Mouse (Mus musculus) midbrain, embryonic 10.5 days (tissue): ENCODE results near the gene Atp6v1fnb. TPM values are rescaled to one million over a fixed set of nuclear protein-coding genes. Genes with fewer than 3 reads are reported as not detected.

Source experiments
- DNase-seq: peaks from one replicate; pipeline ENCODE4 v3.0.0-alpha.2; 2017; ENCODE audit warnings: low spot score
- H3K27ac ChIP-seq: fragments of 300-500 bp; sonication (generic); replicated peaks from 2 replicates; pipeline ENCODE4 v1.5.1; 2016; ENCODE audit warnings: mild to moderate bottlenecking
- H3K27me3 ChIP-seq: fragments of 300-500 bp; sonication (generic); 2 replicates; pipeline ENCODE4 v1.6.1; 2016; ENCODE audit warnings: low read depth, mild to moderate bottlenecking; ENCODE audit not compliant: poor library complexity, severe bottlenecking
- H3K36me3 ChIP-seq: fragments of 300-500 bp; sonication (generic); 2 replicates; pipeline ENCODE4 v1.6.1; 2016; ENCODE audit warnings: mild to moderate bottlenecking, moderate library complexity
- H3K4me1 ChIP-seq: fragments of 300-500 bp; sonication (generic); 2 replicates; pipeline ENCODE4 v1.6.1; 2016
- H3K4me3 ChIP-seq: fragments of 300-500 bp; sonication (generic); 2 replicates; pipeline ENCODE4 v1.5.1; 2016; ENCODE audit warnings: mild to moderate bottlenecking, moderate library complexity
- H3K9me3 ChIP-seq: fragments of 300-500 bp; sonication (generic); replicated peaks from 2 replicates; pipeline ENCODE4 v1.6.1; 2016; ENCODE audit warnings: mild to moderate bottlenecking
- WGBS: fragments of 180-500 bp; shearing (Covaris S2); methylation state at CpG from one replicate; pipeline ENCODE4 v1.1.7; 2016; 5-methylcytosine and 5-hydroxymethylcytosine counted together
- polyA plus RNA-seq: library from polyadenylated mRNA; unstranded; fragments of >200 nt; fragmentation: Nextera tagmentation; extraction: Ambion mirVana; gene quantifications from 2 replicates; pipeline ENCODE4 v1.2.1, GENCODE M21; 2016

Gene Atp6v1fnb
- polyA plus RNA-seq, 1 experiment from 2014 or later: not detected

GRCm38 (mm10) chr6:29435940-29436451 is 35.2 kb upstream of the Atp6v1fnb start:
- Histone ChIP-seq H3K27ac (peak overlapping the region; percentile 78), H3K4me1 (peaks cover 54% of the 10 kb centered on the region), H3K36me3 (no peaks in the 10 kb centered on the region), H3K9me3 (no peaks in the 10 kb centered on the region), H3K27me3 (peaks cover 52% of the 10 kb centered on the region), H3K4me3 (peak overlapping the region; percentile 58)
- DNase-seq: peak; percentile 54
- 4% methylated on average over 6 of the region's 6 CpGs for WGBS

- DNase-seq: no peak
- H3K4me1 ChIP-seq: peaks cover 54% of the 10 kb centered on the region
- H3K36me3 ChIP-seq: no peaks in the 10 kb centered on the region
- peaks cover 47% of the 10 kb centered on the region for H3K27me3 ChIP-seq
- peak overlapping the region; percentile 58 for H3K4me3 ChIP-seq
- H3K9me3 ChIP-seq: no peaks in the 10 kb centered on the region
- 3% methylated on average over 11 of the region's 11 CpGs for whole genome bisulfite sequencing
- peak overlapping the region; percentile 78 for H3K27ac ChIP-seq
These were observed 34.7 kb upstream of the Atp6v1fnb start for GRCm38 (mm10) chr6:29436461-29436934.

GRCm38 (mm10) chr6:29439251-29439650 is 32.0 kb upstream of the Atp6v1fnb start:
- no peaks in the 10 kb centered on the region for H3K36me3 ChIP-seq
- DNase-seq: no peak
- no peak overlapping the region for H3K4me3 ChIP-seq
- 75% methylated on average over 4 of the region's 4 CpGs for WGBS
- no peak overlapping the region; the same call in 1 of the 2 replicates for H3K27ac ChIP-seq
- peaks cover 20% of the 10 kb centered on the region for H3K27me3 ChIP-seq
- H3K9me3 ChIP-seq: no peaks in the 10 kb centered on the region
- H3K4me1 ChIP-seq: peaks cover 34% of the 10 kb centered on the region

- H3K9me3 ChIP-seq: no peaks in the 10 kb centered on the region
- H3K36me3 ChIP-seq: no peaks in the 10 kb centered on the region
- H3K27me3 ChIP-seq: peaks cover 14% of the 10 kb centered on the region
- no peak overlapping the region for H3K27ac ChIP-seq
- DNase-seq: no peak
- H3K4me3 ChIP-seq: no peak overlapping the region
- peaks cover 29% of the 10 kb centered on the region for H3K4me1 ChIP-seq
- WGBS: 95% methylated on average over 6 of the region's 6 CpGs
These were observed 31.4 kb upstream of the Atp6v1fnb start for GRCm38 (mm10) chr6:29439789-29440188.

- no peaks in the 10 kb centered on the region for H3K4me1 ChIP-seq
- peaks cover 11% of the 10 kb centered on the region for H3K36me3 ChIP-seq
- no peaks in the 10 kb centered on the region for H3K27me3 ChIP-seq
- WGBS: 73% methylated on average over 11 of the region's 11 CpGs
- no peak overlapping the region for H3K4me3 ChIP-seq
- DNase-seq: peak; percentile 53
- no peaks in the 10 kb centered on the region for H3K9me3 ChIP-seq
- H3K27ac ChIP-seq: no peak overlapping the region
These were observed 26.5 kb upstream of the Atp6v1fnb start for GRCm38 (mm10) chr6:29444773-29445172.

GRCm38 (mm10) chr6:29445354-29445753 is 25.9 kb upstream of the Atp6v1fnb start:
- no peaks in the 10 kb centered on the region for H3K9me3 ChIP-seq
- no peak overlapping the region for H3K4me3 ChIP-seq
- no peak for DNase-seq
- no peaks in the 10 kb centered on the region for H3K27me3 ChIP-seq
- peaks cover 11% of the 10 kb centered on the region for H3K36me3 ChIP-seq
- no peaks in the 10 kb centered on the region for H3K4me1 ChIP-seq
- H3K27ac ChIP-seq: no peak overlapping the region
- WGBS: 93% methylated on average over 7 of the region's 7 CpGs

- no peaks in the 10 kb centered on the region for H3K27me3 ChIP-seq
- WGBS: 29% methylated on average over 4 of the region's 4 CpGs
- H3K27ac ChIP-seq: no peak overlapping the region
- no peak overlapping the region for H3K4me3 ChIP-seq
- H3K36me3 ChIP-seq: peaks cover 13% of the 10 kb centered on the region
- H3K9me3 ChIP-seq: no peaks in the 10 kb centered on the region
- no peak for DNase-seq
- H3K4me1 ChIP-seq: no peaks in the 10 kb centered on the region
These were observed 21.4 kb upstream of the Atp6v1fnb start for GRCm38 (mm10) chr6:29449858-29450257.

GRCm38 (mm10) chr6:29450667-29451066 is 20.6 kb upstream of the Atp6v1fnb start:
- Histone ChIP-seq H3K4me1 (no peaks in the 10 kb centered on the region), H3K27me3 (no peaks in the 10 kb centered on the region), H3K4me3 (no peak overlapping the region), H3K36me3 (peaks cover 13% of the 10 kb centered on the region), H3K9me3 (no peaks in the 10 kb centered on the region), H3K27ac (no peak overlapping the region)
- 95% methylated on average over 6 of the region's 6 CpGs for WGBS
- DNase-seq: no peak

- DNase-seq: no peak
- H3K4me3 ChIP-seq: no peak overlapping the region
- H3K27ac ChIP-seq: no peak overlapping the region
- H3K4me1 ChIP-seq: no peaks in the 10 kb centered on the region
- WGBS: 72% methylated on average over 7 of the region's 7 CpGs
- H3K36me3 ChIP-seq: no peaks in the 10 kb centered on the region
- H3K9me3 ChIP-seq: no peaks in the 10 kb centered on the region
- no peaks in the 10 kb centered on the region for H3K27me3 ChIP-seq
These were observed 9.7 kb upstream of the Atp6v1fnb start for GRCm38 (mm10) chr6:29461502-29461901.

GRCm38 (mm10) chr6:29463388-29463787 is 7.8 kb upstream of the Atp6v1fnb start:
- 83% methylated on average over 3 of the region's 3 CpGs for WGBS
- DNase-seq: no peak
- H3K4me3 ChIP-seq: no peak overlapping the region

GRCm38 (mm10) chr6:29467583-29468354 is 3.5 kb upstream of the Atp6v1fnb start, which contains the start of gene Atp6v1f:
Gene Atp6v1f, plus strand, starts transcription at chr6:29467718.
- peaks cover 13% of the 10 kb centered on the region for H3K4me1 ChIP-seq
- WGBS: under 1% methylated on average over 39 of the region's 39 CpGs
- peak within 1 kb of the TSS; percentile 74 for H3K27ac ChIP-seq
- peak; percentile 95 for DNase-seq
- H3K4me3 ChIP-seq: peak within 1 kb of the TSS; percentile 69
- no peaks in the 10 kb centered on the region for H3K9me3 ChIP-seq
- H3K27me3 ChIP-seq: peaks cover 2% of the 10 kb centered on the region; the same call in 1 of the 2 replicates
- peaks cover 23% of the 10 kb centered on the region for H3K36me3 ChIP-seq

More at GRCm38 (mm10) chr6:29463388-29463787, 7.8 kb upstream of the Atp6v1fnb start:
- Histone ChIP-seq H3K27me3 (no peaks in the 10 kb centered on the region), H3K36me3 (no peaks in the 10 kb centered on the region), H3K4me1 (peaks cover 6% of the 10 kb centered on the region), H3K9me3 (no peaks in the 10 kb centered on the region), H3K27ac (no peak overlapping the region)

GRCm38 (mm10) chr6:29468851-29469250 is 2.4 kb upstream of the Atp6v1fnb start:
- Histone ChIP-seq H3K27me3 (peaks cover 11% of the 10 kb centered on the region), H3K36me3 (peaks cover 23% of the 10 kb centered on the region), H3K27ac (no peak overlapping the region), H3K4me3 (peak overlapping the region; percentile 69), H3K9me3 (no peaks in the 10 kb centered on the region), H3K4me1 (peaks cover 21% of the 10 kb centered on the region)
- no peak for DNase-seq
- 79% methylated on average over 3 of the region's 3 CpGs for WGBS
